Mouse (Mus musculus) C2C12 (cell line): ENCODE measurements around the gene Nt5e. TPM values are rescaled to one million over a fixed set of nuclear protein-coding genes. Genes with fewer than 3 reads are reported as not detected.

ENCODE experiments used
- H3K27me3 ChIP-seq: one replicate; pipeline ENCODE4 v1.6.1; 2011; ENCODE audit not compliant: control insufficient read depth, insufficient read depth, insufficient read length
- H3K36me3 ChIP-seq: one replicate; pipeline ENCODE4 v1.6.1; 2011; ENCODE audit not compliant: control insufficient read depth, insufficient read depth
- H3K4me3 ChIP-seq: one replicate; pipeline ENCODE4 v1.5.1; 2011; ENCODE audit warnings: mild to moderate bottlenecking, control low read depth; ENCODE audit not compliant: poor library complexity, insufficient read depth, severe bottlenecking
- H3K79me2 ChIP-seq: one replicate; pipeline ENCODE4 v1.6.1; 2011; ENCODE audit not compliant: control insufficient read depth, insufficient read depth
- H3K79me3 ChIP-seq: one replicate; pipeline ENCODE4 v1.6.1; 2011; ENCODE audit warnings: low read depth, control low read depth
- H3ac ChIP-seq: one replicate; pipeline ENCODE3; 2011; ENCODE audit warnings: low read depth; ENCODE audit not compliant: control insufficient read depth, insufficient read length
- CEBPB ChIP-seq: IDR thresholded peaks from one replicate; pipeline ENCODE4 v1.6.1; 2011; ENCODE audit warnings: low read depth, mild to moderate bottlenecking, control low read depth, moderate library complexity
- CTCF ChIP-seq: IDR thresholded peaks from one replicate; pipeline ENCODE4 v1.5.1; 2011; ENCODE audit not compliant: control insufficient read depth, insufficient read depth, insufficient read length
- FOSL1 ChIP-seq: IDR thresholded peaks from one replicate; pipeline ENCODE4 v1.8.0; 2011; ENCODE audit warnings: mild to moderate bottlenecking, low read length; ENCODE audit not compliant: poor library complexity, insufficient read depth, severe bottlenecking
- MAX ChIP-seq: IDR thresholded peaks from one replicate; pipeline ENCODE4 v1.6.1; 2011; ENCODE audit warnings: mild to moderate bottlenecking, control low read depth
- MYOD1 ChIP-seq: IDR thresholded peaks from one replicate; pipeline ENCODE4 v1.6.1; 2011; ENCODE audit warnings: low read depth; ENCODE audit not compliant: control insufficient read depth, insufficient read length
- MYOG ChIP-seq: IDR thresholded peaks from one replicate; pipeline ENCODE4 v1.6.1; 2011; ENCODE audit not compliant: control insufficient read depth, insufficient read length; ENCODE audit errors: extremely low read depth
- USF1 ChIP-seq: IDR thresholded peaks from one replicate; pipeline ENCODE4 v1.6.1; 2011; ENCODE audit warnings: low read depth, mild to moderate bottlenecking, control low read depth, moderate library complexity
- polyA plus RNA-seq: library from polyadenylated mRNA; unstranded; fragments of >200 nt; fragmentation: generic; extraction: Trizol; gene quantifications from one replicate; pipeline ENCODE4 v1.2.1, GENCODE M21; 2012; ENCODE audit warnings: missing spikeins

The Nt5e gene
- polyA plus RNA-seq, 1 experiment: 0.34 TPM

DNA sequence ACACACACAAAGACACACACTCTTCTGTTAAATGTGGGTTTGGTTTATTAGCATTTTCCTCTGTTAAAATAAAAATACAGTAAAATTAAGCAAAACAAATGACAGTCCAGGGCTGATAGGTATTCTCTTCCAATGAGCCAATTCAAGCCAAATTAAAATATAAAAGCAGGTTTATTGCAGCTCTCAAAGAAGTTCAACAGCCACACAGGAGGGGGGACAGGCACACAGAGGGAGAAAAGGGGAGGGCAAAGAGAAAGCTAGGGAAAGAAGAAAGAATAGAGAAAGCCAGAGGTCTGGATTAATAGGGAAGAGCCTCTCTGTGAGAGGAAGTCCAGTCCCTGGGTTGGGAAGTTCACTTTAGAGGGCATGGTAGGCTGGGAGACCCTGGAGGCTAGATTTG, 7.8 kb upstream of the Nt5e start:
- Histone ChIP-seq H3K79me2 (no peaks in the 10 kb centered on the region), H3K27me3 (no peaks in the 10 kb centered on the region), H3ac (no peak overlapping the region), H3K79me3 (no peaks in the 10 kb centered on the region), H3K4me3 (no peak overlapping the region), H3K36me3 (no peaks in the 10 kb centered on the region)
- no peak for TF ChIP-seq MYOD1
- TF ChIP-seq CEBPB: no peak
- no peak for TF ChIP-seq USF1
- TF ChIP-seq MYOG: no peak
- TF ChIP-seq FOSL1: no peak
- TF ChIP-seq MAX: no peak
- TF ChIP-seq CTCF: no peak

GRCm38 (mm10) chr9:88324616-88325015, 2.4 kb upstream of the Nt5e start:
- Histone ChIP-seq H3K4me3 (no peak overlapping the region), H3K27me3 (no peaks in the 10 kb centered on the region), H3K36me3 (no peaks in the 10 kb centered on the region), H3ac (no peak overlapping the region), H3K79me3 (no peaks in the 10 kb centered on the region), H3K79me2 (no peaks in the 10 kb centered on the region)
- TF ChIP-seq MYOD1 (no peak), MAX (no peak), USF1 (no peak), CTCF (no peak), CEBPB (no peak), MYOG (no peak), FOSL1 (no peak)

- no peak overlapping the region for H3ac ChIP-seq
- H3K79me3 ChIP-seq: no peaks in the 10 kb centered on the region
- no peaks in the 10 kb centered on the region for H3K79me2 ChIP-seq
- H3K4me3 ChIP-seq: no peak overlapping the region
- no peaks in the 10 kb centered on the region for H3K36me3 ChIP-seq
- TF ChIP-seq FOSL1: no peak
- no peak for TF ChIP-seq CEBPB
- TF ChIP-seq MYOG: no peak
- TF ChIP-seq MYOD1: no peak
- TF ChIP-seq USF1: no peak
- no peak for TF ChIP-seq MAX
- no peak for TF ChIP-seq CTCF
- no peaks in the 10 kb centered on the region for H3K27me3 ChIP-seq
Observed at GRCm38 (mm10) chr9:88328666-88329065, 1.7 kb downstream of the Nt5e start.

GRCm38 (mm10) chr9:88329166-88329748, 2.3 kb downstream of the Nt5e start:
- H3K27me3 ChIP-seq: no peaks in the 10 kb centered on the region
- H3K4me3 ChIP-seq: no peak overlapping the region
- no peaks in the 10 kb centered on the region for H3K36me3 ChIP-seq
- TF ChIP-seq MYOG (no peak), CTCF (no peak), USF1 (no peak), MAX (no peak)
- H3ac ChIP-seq: no peak overlapping the region
- H3K79me3 ChIP-seq: no peaks in the 10 kb centered on the region
- no peaks in the 10 kb centered on the region for H3K79me2 ChIP-seq

- no peaks in the 10 kb centered on the region for H3K79me3 ChIP-seq
- no peaks in the 10 kb centered on the region for H3K36me3 ChIP-seq
- no peak overlapping the region for H3ac ChIP-seq
- no peak overlapping the region for H3K4me3 ChIP-seq
- TF ChIP-seq CEBPB: no peak
- no peak for TF ChIP-seq CTCF
- no peak for TF ChIP-seq MYOG
- no peak for TF ChIP-seq MYOD1
- no peak for TF ChIP-seq MAX
- TF ChIP-seq FOSL1: no peak
- no peak for TF ChIP-seq USF1
- H3K27me3 ChIP-seq: no peaks in the 10 kb centered on the region
- H3K79me2 ChIP-seq: no peaks in the 10 kb centered on the region
Observed at GRCm38 (mm10) chr9:88330316-88330715, 3.3 kb downstream of the Nt5e start.

- Histone ChIP-seq H3K27me3 (no peaks in the 10 kb centered on the region), H3K79me2 (no peaks in the 10 kb centered on the region), H3ac (no peak overlapping the region), H3K79me3 (no peaks in the 10 kb centered on the region), H3K36me3 (no peaks in the 10 kb centered on the region), H3K4me3 (no peak overlapping the region)
- TF ChIP-seq MYOD1 (no peak), FOSL1 (no peak), USF1 (no peak), MYOG (no peak), CEBPB (no peak), MAX (no peak), CTCF (no peak)
Observed at GRCm38 (mm10) chr9:88332447-88332846, 5.5 kb downstream of the Nt5e start.
